Mouse (Mus musculus) monocyte, adult 59 days (primary cell): ENCODE results near the gene Chst13. TPM values are rescaled to one million over a fixed set of nuclear protein-coding genes. Genes with fewer than 3 reads are reported as not detected.

Experiments used
- total RNA-seq, 2 experiments: library from RNA; stranded (reverse); gene quantifications; one replicate each; pipeline ENCODE4 v1.2.4; 2023

Gene Chst13
- total RNA-seq, result 1 to 10 TPM; 2.8 to 3.8 TPM

GRCm38 (mm10) chr6:90324991-90325390, at the start of gene Chst13:
TSS of gene Chst13 (minus strand) at chr6:90325185.

GRCm38 (mm10) chr6:90368976-90369724, 44.2 kb upstream of the Chst13 start, which contains the start of gene Zxdc:
TSS of gene Zxdc (plus strand) at chr6:90369492.

GRCm38 (mm10) chr6:90332561-90333425, 7.8 kb upstream of the Chst13 start, which contains the start of gene Uroc1:
TSS of gene Uroc1 (plus strand) at chr6:90333284.

GRCm38 (mm10) chr6:90300919-90301318, 24.1 kb downstream of the Chst13 start, which contains the start of gene BC048671:
TSS of gene BC048671 (plus strand) at chr6:90301219.

Other genes starting within 250 kb of the Chst13 start
- not detected for gene Vmn1r49, start 246.7 kb downstream of the Chst13 start, total RNA-seq
- gene Vmn1r50, start 223.8 kb downstream of the Chst13 start, total RNA-seq, result not detected
- gene Vmn1r51, start 202.6 kb downstream of the Chst13 start, total RNA-seq, result not detected
- not detected for gene Vmn1r52, start 150.4 kb downstream of the Chst13 start, total RNA-seq
- not detected for gene V1ra8, start 122.4 kb downstream of the Chst13 start, total RNA-seq
- not detected for gene Vmn1r53, start 100.7 kb downstream of the Chst13 start, total RNA-seq
- gene Vmn1r54, start 78.9 kb downstream of the Chst13 start, total RNA-seq, result not detected
- gene BC048671, start 24.0 kb downstream of the Chst13 start, total RNA-seq, result not detected
- not detected for gene Uroc1, start 8.1 kb upstream of the Chst13 start, total RNA-seq
- 10 to 100 TPM; 18.9 to 24.6 TPM for gene Zxdc, start 44.3 kb upstream of the Chst13 start, total RNA-seq
- gene Cfap100, start 103.6 kb upstream of the Chst13 start, total RNA-seq, result not detected
- 1 to 10 TPM; 3.3 to 3.5 TPM for gene Klf15, start 137.4 kb upstream of the Chst13 start, total RNA-seq
- 1 to 10 TPM; 1.0 to 2.0 TPM for gene Aldh1l1, start 161.2 kb upstream of the Chst13 start, total RNA-seq